Mouse (Mus musculus) heart, postnatal 0 days (tissue): ENCODE data around the gene Sf3b3.

Experiments
- CTCF ChIP-seq: IDR thresholded peaks from 2 replicates; pipeline ENCODE4 v1.5.1; 2016; ENCODE audit warnings: antibody characterized with exemption, control low read depth, low read depth
- EP300 ChIP-seq: IDR thresholded peaks from 2 replicates; pipeline ENCODE4 v1.6.1; 2016; ENCODE audit warnings: antibody characterized with exemption, low read depth

DNA sequence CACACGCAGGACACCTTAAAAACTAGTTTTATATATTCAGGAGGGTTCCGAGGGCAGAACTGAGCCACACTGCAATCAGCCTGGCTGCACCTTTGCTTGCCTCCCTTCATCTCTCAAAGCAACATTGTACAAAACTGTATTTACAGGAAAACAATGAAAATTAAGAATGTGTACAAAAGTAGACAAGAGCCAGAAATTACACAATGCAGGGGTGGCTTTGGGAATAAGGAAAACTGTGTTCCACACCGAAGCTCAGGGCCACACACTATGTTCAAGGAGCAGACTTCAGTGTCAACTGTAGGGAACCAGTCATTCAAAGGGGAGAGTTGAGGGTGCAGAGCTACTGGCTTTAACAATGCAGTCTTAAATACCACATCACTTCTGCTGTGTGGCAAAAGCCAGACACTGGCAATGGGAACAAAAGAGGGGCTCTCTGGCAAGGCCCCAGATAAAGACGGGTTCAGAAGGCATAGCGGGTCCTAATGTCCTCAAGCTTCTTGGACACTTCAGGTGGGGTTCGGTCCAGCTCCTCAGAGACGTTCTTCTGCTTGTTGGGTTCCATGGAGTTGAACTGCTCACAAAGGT lies 36.0 kb downstream of the Sf3b3 start:
- TF ChIP-seq EP300 (no peak), CTCF (no peak)
